Mouse (Mus musculus) midbrain, embryonic 13.5 days (tissue): ENCODE measurements around the gene Togaram2. TPM values are rescaled to one million over a fixed set of nuclear protein-coding genes. Genes with fewer than 3 reads are reported as not detected.
A peak's percentile ranks its signal among the peaks of the same experiment; 100 is the strongest.

Experiments
- ATAC-seq: fragments of 200-750 bp; cut with Nextera tagmentation; 2 replicates; pipeline ENCODE4 v1.8.0; 2017; ENCODE audit warnings: mild to moderate bottlenecking, moderate TSS enrichment, moderate library complexity
- H3K27ac ChIP-seq: fragments of 300-500 bp; sonication (generic); 2 replicates; pipeline ENCODE4 v1.5.1; 2015; ENCODE audit warnings: inconsistent platforms, mild to moderate bottlenecking, moderate library complexity
- H3K27me3 ChIP-seq: fragments of 300-500 bp; sonication (generic); 2 replicates; pipeline ENCODE4 v1.6.1; 2015; ENCODE audit warnings: mild to moderate bottlenecking, inconsistent platforms
- H3K36me3 ChIP-seq: fragments of 300-500 bp; sonication (generic); 2 replicates; pipeline ENCODE4 v1.6.1; 2015; ENCODE audit warnings: mild to moderate bottlenecking, inconsistent platforms
- H3K4me1 ChIP-seq: fragments of 300-500 bp; sonication (generic); replicated peaks from 2 replicates; pipeline ENCODE4 v1.6.1; 2015; ENCODE audit warnings: inconsistent platforms
- H3K4me2 ChIP-seq: fragments of 300-500 bp; sonication (generic); replicated peaks from 2 replicates; pipeline ENCODE4 v1.6.1; 2015; ENCODE audit warnings: moderate library complexity, mild to moderate bottlenecking, inconsistent platforms
- H3K4me3 ChIP-seq: fragments of 300-500 bp; sonication (generic); replicated peaks from 2 replicates; pipeline ENCODE4 v1.5.1; 2015; ENCODE audit warnings: mild to moderate bottlenecking, inconsistent platforms
- H3K9ac ChIP-seq: fragments of 300-500 bp; sonication (generic); replicated peaks from 2 replicates; pipeline ENCODE4 v1.6.1; 2015; ENCODE audit warnings: mild to moderate bottlenecking, inconsistent platforms
- H3K9me3 ChIP-seq: fragments of 300-500 bp; sonication (generic); 2 replicates; pipeline ENCODE4 v1.6.1; 2016; ENCODE audit warnings: mild to moderate bottlenecking, inconsistent platforms
- WGBS: fragments of 180-500 bp; shearing (Covaris S2); methylation state at CpG from one replicate; pipeline ENCODE4 v1.1.7; 2015; 5-methylcytosine and 5-hydroxymethylcytosine counted together
- polyA plus RNA-seq: library from polyadenylated mRNA; unstranded; fragments of >200 nt; fragmentation: Nextera tagmentation; extraction: Ambion mirVana; gene quantifications from 2 replicates; pipeline ENCODE4 v1.2.1, GENCODE M21; 2015

Gene Togaram2
- polyA plus RNA-seq, 1 experiment from 2014 or later = 0.27 TPM

DNA sequence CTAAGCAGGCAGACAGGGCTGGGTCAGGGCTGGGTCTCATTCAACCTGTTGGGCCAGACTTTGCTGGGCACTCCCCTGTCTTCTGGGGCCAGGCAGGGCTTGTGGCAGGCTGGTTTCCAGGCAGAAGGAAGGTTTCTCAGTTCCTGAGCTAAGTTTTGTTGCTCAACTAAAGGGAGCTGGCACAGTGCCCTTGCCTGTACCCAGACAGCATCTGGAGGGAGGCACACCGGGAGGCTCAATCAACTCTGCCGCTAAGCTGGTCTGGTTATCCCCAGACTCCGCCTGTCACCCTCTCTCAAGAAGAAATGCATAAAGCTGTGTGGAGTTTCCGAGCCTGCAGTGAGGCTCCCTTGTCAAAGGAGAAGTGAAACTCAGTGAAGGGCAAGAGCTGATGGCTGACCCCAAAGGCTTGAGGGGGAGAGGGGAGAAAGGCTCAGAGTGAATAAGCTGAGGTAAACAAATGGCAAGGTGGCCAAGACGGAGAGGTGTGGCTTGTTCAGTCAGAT is 11.1 kb downstream of the Togaram2 start:
- no peak overlapping the region for H3K27ac ChIP-seq
- peaks cover 4% of the 10 kb centered on the region; the same call in 1 of the 2 replicates for H3K4me1 ChIP-seq
- H3K36me3 ChIP-seq = no peaks in the 10 kb centered on the region
- no peaks in the 10 kb centered on the region for H3K27me3 ChIP-seq
- no peaks in the 10 kb centered on the region for H3K9me3 ChIP-seq
- 58% methylated on average over 5 of the region's 5 CpGs for WGBS
- no peak for ATAC-seq
- no peak overlapping the region for H3K9ac ChIP-seq
- no peak overlapping the region for H3K4me2 ChIP-seq
- H3K4me3 ChIP-seq = no peak overlapping the region

DNA sequence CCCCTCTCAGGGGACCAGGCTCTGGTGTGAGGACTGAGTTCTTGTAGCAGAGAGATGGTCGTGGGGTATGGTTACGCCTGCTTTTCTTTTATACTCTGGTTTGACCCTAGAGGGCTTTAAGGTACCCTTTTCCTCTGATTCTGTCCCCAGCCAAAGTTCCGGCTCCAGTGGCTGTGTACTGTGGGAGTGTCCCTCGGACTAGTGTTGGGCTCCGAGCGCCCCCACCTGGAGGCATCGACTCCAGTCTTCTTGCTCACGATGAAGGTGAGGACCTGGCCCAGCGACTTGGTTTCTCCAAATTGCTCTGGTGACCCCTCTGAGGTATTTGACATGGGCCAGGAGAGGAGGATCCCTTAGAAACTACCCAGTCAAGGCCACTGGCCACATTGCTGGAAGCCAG is 14.4 kb downstream of the Togaram2 start:
- ATAC-seq = no peak
- 70% methylated on average over 9 of the region's 9 CpGs for WGBS
- Histone ChIP-seq H3K4me1 (peaks cover 10% of the 10 kb centered on the region), H3K4me2 (no peak overlapping the region), H3K9ac (no peak overlapping the region), H3K4me3 (no peak overlapping the region), H3K36me3 (no peaks in the 10 kb centered on the region), H3K9me3 (no peaks in the 10 kb centered on the region), H3K27me3 (no peaks in the 10 kb centered on the region), H3K27ac (no peak overlapping the region)

DNA sequence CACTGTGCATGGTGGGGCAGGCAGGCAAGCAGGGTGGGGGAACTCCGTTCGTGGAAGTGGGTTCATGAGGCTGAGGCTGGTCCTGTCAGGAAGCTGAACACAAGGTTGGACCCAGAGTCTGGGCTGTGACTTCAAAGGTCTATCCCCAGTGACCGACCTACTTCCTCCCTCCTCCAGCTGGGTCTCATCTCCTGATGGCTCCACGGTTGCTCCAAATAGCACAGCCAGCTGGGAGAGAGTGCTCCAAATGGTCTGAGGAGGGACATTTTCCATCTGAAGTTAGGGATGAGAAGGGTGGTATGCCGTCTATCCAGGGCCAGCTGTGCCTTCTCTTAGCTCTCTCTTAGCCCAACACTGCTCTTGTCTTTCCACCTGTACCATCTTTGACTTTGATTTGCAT is 16.8 kb downstream of the Togaram2 start:
- Histone ChIP-seq H3K9ac (no peak overlapping the region), H3K9me3 (no peaks in the 10 kb centered on the region), H3K4me1 (peaks cover 17% of the 10 kb centered on the region), H3K4me2 (no peak overlapping the region), H3K36me3 (no peaks in the 10 kb centered on the region), H3K27ac (no peak overlapping the region), H3K27me3 (no peaks in the 10 kb centered on the region), H3K4me3 (no peak overlapping the region)
- WGBS = 90% methylated on average over 5 of the region's 5 CpGs
- no peak for ATAC-seq

DNA sequence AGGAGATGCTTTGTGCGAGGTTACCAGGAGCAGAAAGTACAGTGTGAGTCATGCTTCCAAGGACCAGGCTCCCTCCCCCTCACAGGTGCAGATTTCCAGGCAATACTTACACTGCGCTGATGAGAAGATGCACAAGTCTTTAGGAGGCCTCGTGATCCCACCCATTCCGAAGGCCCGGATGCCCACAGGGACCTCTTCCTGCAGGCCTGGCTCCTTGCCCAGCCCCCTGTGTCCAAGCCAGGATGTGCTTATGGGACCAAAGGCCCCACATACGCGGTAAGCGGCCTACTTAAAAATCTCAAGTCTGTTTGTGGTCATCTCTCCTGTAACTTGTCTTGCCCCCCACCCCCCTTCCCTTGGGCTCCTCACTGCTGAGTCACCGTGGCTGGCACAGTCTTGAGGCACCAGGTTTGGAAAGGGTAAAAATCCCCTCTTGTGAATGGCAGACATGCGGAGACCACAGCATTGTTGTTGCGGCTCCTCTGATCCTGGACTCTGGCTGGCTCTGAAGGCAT is 18.4 kb downstream of the Togaram2 start:
- no peak overlapping the region for H3K27ac ChIP-seq
- H3K9me3 ChIP-seq = no peaks in the 10 kb centered on the region
- WGBS = 67% methylated on average over 11 of the region's 11 CpGs
- H3K4me1 ChIP-seq = peaks cover 21% of the 10 kb centered on the region
- no peaks in the 10 kb centered on the region for H3K27me3 ChIP-seq
- 0 out of 2 replicates have a peak, but pooled peaks have one; percentile 15 for ATAC-seq
- no peak overlapping the region for H3K4me3 ChIP-seq
- no peak overlapping the region for H3K4me2 ChIP-seq
- H3K36me3 ChIP-seq = no peaks in the 10 kb centered on the region
- no peak overlapping the region for H3K9ac ChIP-seq

GRCm38 (mm10) chr17:71693313-71693712 is 20.3 kb downstream of the Togaram2 start:
- Histone ChIP-seq H3K27ac (no peak overlapping the region), H3K9ac (no peak overlapping the region), H3K9me3 (no peaks in the 10 kb centered on the region), H3K27me3 (no peaks in the 10 kb centered on the region), H3K36me3 (no peaks in the 10 kb centered on the region), H3K4me1 (peaks cover 21% of the 10 kb centered on the region), H3K4me3 (no peak overlapping the region), H3K4me2 (no peak overlapping the region)
- 35% methylated on average over 5 of the region's 5 CpGs for WGBS
- ATAC-seq = no peak

DNA sequence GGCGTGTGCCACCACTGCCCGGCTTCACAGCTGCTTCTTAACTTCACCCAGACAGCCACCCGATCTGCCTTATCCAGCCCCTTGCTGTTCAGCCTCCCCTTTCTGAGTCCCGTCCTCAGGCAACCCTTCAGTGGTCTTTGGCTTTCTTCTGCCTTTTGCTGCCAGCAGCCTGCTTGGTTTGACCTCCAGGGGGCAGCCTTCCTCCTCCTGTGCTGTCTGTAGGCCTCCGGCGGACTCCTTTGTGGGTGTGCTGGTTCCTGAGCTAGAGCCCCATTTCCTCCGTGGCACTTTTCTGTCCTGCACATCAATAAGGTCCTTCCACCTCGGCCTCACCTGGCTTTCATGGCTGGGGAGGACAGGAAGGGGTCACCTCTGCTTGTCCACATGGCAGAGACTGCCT is 20.7 kb downstream of the Togaram2 start:
- 51% methylated on average over 8 of the region's 8 CpGs for whole genome bisulfite sequencing
- Histone ChIP-seq H3K4me3 (no peak overlapping the region), H3K4me1 (peaks cover 21% of the 10 kb centered on the region), H3K9ac (no peak overlapping the region), H3K9me3 (no peaks in the 10 kb centered on the region), H3K4me2 (no peak overlapping the region), H3K27ac (no peak overlapping the region), H3K27me3 (no peaks in the 10 kb centered on the region), H3K36me3 (no peaks in the 10 kb centered on the region)
- ATAC-seq = no peak

DNA sequence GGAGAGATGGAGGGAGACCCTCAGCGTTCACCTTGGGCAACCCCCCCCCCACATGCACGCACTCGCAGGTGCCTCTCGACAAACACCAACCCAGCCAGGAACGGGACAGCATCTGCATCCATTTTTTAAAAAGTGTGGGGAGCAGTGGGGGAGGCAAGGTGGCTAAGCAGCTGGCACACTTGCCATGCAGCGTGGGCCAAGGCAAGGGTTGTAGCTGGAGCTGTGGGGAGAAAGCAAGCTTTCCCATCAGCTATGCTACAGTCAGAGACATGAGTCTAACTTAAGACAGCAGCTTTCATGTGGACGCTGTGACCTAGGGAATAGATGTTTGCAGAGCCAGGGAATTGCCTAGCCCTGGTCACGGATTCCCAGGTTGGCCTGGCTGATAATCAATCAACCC is 22.1 kb downstream of the Togaram2 start:
- Histone ChIP-seq H3K36me3 (no peaks in the 10 kb centered on the region), H3K4me3 (no peak overlapping the region), H3K4me1 (peaks cover 21% of the 10 kb centered on the region), H3K27ac (no peak overlapping the region), H3K4me2 (no peak overlapping the region), H3K27me3 (no peaks in the 10 kb centered on the region), H3K9me3 (no peaks in the 10 kb centered on the region), H3K9ac (no peak overlapping the region)
- 93% methylated on average over 8 of the region's 8 CpGs for WGBS
- ATAC-seq = no peak

- ATAC-seq = no peak
- no peak overlapping the region for H3K27ac ChIP-seq
- peaks cover 21% of the 10 kb centered on the region for H3K4me1 ChIP-seq
- no peaks in the 10 kb centered on the region for H3K36me3 ChIP-seq
- H3K27me3 ChIP-seq = no peaks in the 10 kb centered on the region
- no peak overlapping the region for H3K9ac ChIP-seq
- no peak overlapping the region for H3K4me2 ChIP-seq
- 85% methylated on average over 15 of the region's 15 CpGs for WGBS
- H3K4me3 ChIP-seq = no peak overlapping the region
- H3K9me3 ChIP-seq = no peaks in the 10 kb centered on the region
Measured at GRCm38 (mm10) chr17:71695716-71696315, 22.8 kb downstream of the Togaram2 start.

DNA sequence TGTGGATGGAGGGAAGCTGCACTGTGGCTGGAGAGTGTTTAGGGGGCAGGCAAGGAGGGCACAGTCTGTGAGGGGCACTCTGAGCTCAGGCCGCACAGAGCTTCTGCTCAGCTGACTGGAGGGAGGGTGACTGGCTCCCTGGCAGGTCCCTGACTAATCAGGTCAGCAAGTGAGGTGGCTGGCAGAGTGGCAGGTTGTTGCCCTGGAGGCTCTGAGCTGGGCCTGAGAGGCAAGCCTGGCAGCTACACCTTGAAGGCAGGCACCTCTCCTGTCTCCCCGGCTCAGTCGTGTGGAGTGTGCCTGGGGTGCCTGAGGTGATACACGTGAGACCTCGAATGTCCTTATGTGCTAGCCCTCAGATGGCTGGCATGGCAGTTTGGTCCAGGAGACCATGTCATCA is 23.3 kb downstream of the Togaram2 start:
- H3K27ac ChIP-seq = no peak overlapping the region
- no peak overlapping the region for H3K9ac ChIP-seq
- H3K4me2 ChIP-seq = no peak overlapping the region

DNA sequence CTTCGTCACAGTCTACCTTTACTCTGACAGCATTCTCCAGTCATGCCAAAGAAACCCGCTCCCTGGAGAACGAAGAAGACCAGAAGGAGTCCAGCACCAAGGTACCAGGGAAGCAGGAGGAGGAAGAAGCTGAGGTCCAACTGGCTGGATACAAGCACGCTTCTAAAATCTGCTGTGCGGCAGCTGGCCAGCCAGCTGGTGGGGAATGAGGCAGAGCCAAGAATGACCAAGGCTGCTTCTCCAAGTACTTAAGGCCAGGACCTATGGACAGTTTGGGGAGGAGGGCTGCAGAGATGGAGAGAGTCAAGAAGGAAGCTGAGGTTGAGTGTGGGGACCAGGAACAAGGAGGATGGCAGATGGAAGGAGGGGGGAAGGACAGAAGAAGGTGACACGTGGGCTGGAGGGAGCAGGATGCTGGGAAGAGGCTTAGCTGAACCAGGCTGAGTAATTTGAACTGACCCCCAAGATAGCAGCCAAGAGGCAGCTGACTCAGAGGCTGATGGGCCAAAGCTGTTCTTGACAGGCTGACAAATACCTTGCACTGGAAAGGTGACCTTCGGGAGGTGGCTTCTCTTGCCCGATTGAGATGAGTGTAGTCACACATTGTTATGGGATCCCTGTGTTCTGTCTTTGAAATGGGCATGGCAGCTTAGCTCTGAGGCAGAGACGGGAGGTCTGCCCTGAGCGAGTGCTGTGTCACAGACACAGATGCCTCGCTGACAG is 25.0 kb downstream of the Togaram2 start:
- Histone ChIP-seq H3K9ac (no peak overlapping the region), H3K4me2 (no peak overlapping the region), H3K9me3 (no peaks in the 10 kb centered on the region), H3K27me3 (no peaks in the 10 kb centered on the region), H3K4me3 (no peak overlapping the region), H3K4me1 (peaks cover 9% of the 10 kb centered on the region), H3K36me3 (no peaks in the 10 kb centered on the region), H3K27ac (no peak overlapping the region)
- ATAC-seq = no peak
- WGBS = 81% methylated on average over 11 of the region's 11 CpGs

More for the DNA sequence above, 23.3 kb downstream of the Togaram2 start:
- Histone ChIP-seq H3K9me3 (no peaks in the 10 kb centered on the region), H3K27me3 (no peaks in the 10 kb centered on the region), H3K4me3 (no peak overlapping the region), H3K4me1 (peaks cover 18% of the 10 kb centered on the region), H3K36me3 (no peaks in the 10 kb centered on the region)
- no peak for ATAC-seq
- 91% methylated on average over 5 of the region's 5 CpGs for WGBS

DNA sequence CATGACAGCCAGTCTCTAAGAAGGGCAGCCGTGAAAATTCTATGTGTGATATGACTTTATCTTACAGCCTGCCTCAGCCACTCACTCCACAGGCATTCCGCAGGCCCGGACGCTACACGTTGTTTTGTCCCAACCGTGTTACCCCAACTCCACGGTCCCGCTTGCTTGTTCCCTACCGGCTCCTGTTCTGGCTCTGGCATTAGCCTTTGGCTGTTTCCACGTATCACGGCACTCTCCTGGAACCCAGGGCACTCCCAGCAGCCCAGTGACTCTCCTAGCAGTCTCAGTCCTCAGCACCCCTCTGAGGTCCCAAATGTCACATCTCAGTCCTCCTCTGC is 25.5 kb downstream of the Togaram2 start:
- 90% methylated on average over 11 of the region's 11 CpGs for WGBS
- no peak overlapping the region for H3K9ac ChIP-seq
- H3K4me1 ChIP-seq = peaks cover 5% of the 10 kb centered on the region; the same call in 1 of the 2 replicates
- no peaks in the 10 kb centered on the region for H3K27me3 ChIP-seq
- H3K36me3 ChIP-seq = no peaks in the 10 kb centered on the region
- H3K4me3 ChIP-seq = no peak overlapping the region
- no peaks in the 10 kb centered on the region for H3K9me3 ChIP-seq
- H3K4me2 ChIP-seq = no peak overlapping the region
- no peak overlapping the region for H3K27ac ChIP-seq
- ATAC-seq = no peak

GRCm38 (mm10) chr17:71705113-71705512 is 32.1 kb downstream of the Togaram2 start:
- H3K9me3 ChIP-seq = 0 out of 2 replicates have a peak, but pooled peaks cover 5% of the 10 kb centered on the region
- ATAC-seq = no peak
- H3K27ac ChIP-seq = no peak overlapping the region
- H3K4me1 ChIP-seq = peaks cover 7% of the 10 kb centered on the region
- H3K4me3 ChIP-seq = no peak overlapping the region
- H3K4me2 ChIP-seq = no peak overlapping the region
- 68% methylated on average over 1 of the region's 1 CpGs for WGBS
- no peak overlapping the region for H3K9ac ChIP-seq
- no peaks in the 10 kb centered on the region for H3K27me3 ChIP-seq
- H3K36me3 ChIP-seq = no peaks in the 10 kb centered on the region
